Mouse (Mus musculus): ENCODE results near the gene Tacc3.

DNA sequence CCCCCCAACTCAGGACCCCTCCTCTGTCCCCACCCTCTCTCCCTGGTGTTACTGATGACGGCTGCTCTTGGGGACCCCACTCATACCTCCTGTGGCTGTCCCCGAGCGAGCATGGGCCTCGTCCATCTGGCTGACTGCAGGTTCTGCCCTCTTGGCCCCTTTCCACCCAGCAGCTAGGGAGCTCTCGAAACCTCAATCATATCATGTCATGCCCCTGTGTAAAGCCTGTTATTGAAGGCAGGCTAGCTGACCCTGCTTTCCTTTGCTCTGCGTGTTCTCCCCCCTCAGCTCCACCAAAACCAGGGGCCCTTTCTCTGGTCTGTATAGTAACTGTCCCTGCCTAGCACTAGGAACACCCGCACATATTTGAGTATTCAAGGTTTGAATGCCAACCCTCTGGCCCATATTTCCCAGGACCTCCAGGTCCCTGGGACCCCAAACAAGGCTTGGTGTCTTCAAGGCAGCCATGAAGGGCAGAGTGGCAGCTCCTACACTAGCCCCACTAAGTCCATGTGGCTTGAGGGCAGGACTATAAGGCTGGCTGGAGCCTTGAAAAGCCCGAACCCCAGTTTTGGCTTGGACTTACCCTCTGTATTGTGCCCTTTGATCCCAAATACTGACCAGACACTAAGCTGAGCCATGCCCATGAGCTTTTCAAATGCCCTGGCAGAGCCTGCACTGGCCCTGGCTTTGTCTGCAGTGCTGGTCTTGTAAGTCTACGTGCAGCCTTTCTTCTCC, 47.9 kb downstream of the Tacc3 start:
- no peak for TF ChIP-seq EP300 (IDR thresholded peaks at IDR 0.05; ENCODE audit: insufficient read depth, low read depth, low read length)
- no peak for TF ChIP-seq CTCF (IDR thresholded peaks at IDR 0.05)

Measured in heart, adult 2 months (tissue).